Mouse (Mus musculus) erythroblast, embryonic 14.5 days (primary cell): Measurements from ENCODE around the gene Foxn1. TPM values are rescaled to one million over a fixed set of nuclear protein-coding genes. Genes with fewer than 3 reads are reported as not detected.

Source experiments
- H3K27me3 ChIP-seq: 2 replicates; pipeline ENCODE4 v1.6.1; 2012; ENCODE audit warnings: inconsistent platforms; ENCODE audit not compliant: control insufficient read depth
- H3K36me3 ChIP-seq: 2 replicates; pipeline ENCODE4 v1.6.1; 2012; ENCODE audit warnings: mild to moderate bottlenecking, inconsistent platforms; ENCODE audit not compliant: control insufficient read depth
- H3K4me1 ChIP-seq: 2 replicates; pipeline ENCODE4 v1.6.1; 2012; ENCODE audit warnings: inconsistent platforms; ENCODE audit not compliant: control insufficient read depth
- H3K4me3 ChIP-seq: replicated peaks from 2 replicates; pipeline ENCODE3; 2012; ENCODE audit warnings: moderate library complexity, mild to moderate bottlenecking, inconsistent platforms
- H3K9me3 ChIP-seq: 2 replicates; pipeline ENCODE4 v1.6.1; 2012; ENCODE audit warnings: low read length, inconsistent platforms, mixed read lengths; ENCODE audit not compliant: control insufficient read depth
- GATA1 ChIP-seq: IDR thresholded peaks from 2 replicates; pipeline ENCODE4 v1.6.1; 2012; ENCODE audit warnings: low read length, inconsistent platforms, mixed read lengths
- TAL1 ChIP-seq: IDR thresholded peaks from 3 replicates; pipeline ENCODE4 v1.6.1; 2012; ENCODE audit warnings: low read length, inconsistent platforms, mixed read lengths
- polyA plus RNA-seq: library from polyadenylated mRNA; stranded (reverse); fragments of >175 nt; gene quantifications from 2 replicates; pipeline ENCODE4 v1.2.3, GENCODE M21; 2012

Foxn1 gene
- polyA plus RNA-seq, 1 experiment, result not detected

DNA sequence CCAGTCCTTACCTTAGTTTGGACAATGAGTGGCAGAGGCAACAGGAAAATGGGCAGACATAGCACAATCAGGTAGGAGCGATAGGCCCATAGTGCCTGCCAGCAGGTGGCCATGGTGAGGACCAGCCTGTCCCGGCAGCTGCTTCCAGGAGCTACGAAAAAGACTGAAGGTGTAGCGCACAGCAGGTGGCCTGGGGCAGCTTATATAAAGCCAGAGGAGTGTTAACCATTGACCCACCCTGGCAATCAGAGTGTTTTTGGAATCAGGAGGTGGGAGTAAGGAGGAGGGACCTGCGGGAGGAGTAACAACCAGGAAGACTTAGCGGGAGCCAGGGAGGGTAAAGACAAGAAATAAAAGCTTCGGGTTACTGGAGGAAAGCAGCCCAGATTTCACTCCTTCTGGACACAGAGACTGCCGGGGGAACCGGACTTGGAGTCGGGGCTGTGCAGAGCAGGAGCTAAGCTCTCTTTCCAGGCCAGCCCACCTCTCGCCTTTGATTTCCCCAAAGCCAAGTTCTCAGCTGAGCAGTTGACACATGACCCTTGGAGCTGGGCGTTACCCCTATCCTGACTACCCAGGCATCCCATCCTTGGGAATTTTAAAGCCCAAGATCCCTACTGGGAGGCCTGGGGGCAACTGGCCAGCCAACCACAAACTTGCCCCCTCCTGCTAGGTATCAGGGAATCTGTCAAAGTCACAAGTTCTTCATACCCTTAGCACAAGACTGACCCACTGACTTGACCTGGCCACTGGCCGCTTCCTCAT is 35.9 kb upstream of the Foxn1 start, which contains the start of gene Slc13a2:
Gene Slc13a2, minus strand, starts transcription at position 163 of the 765 bp plus-strand sequence.
- TF ChIP-seq TAL1, result no peak
- TF ChIP-seq GATA1, result no peak
- Histone ChIP-seq H3K27me3 (peaks cover 23% of the 10 kb centered on the region), H3K4me3 (no peak within 1 kb of the TSS), H3K9me3 (no peaks in the 10 kb centered on the region), H3K36me3 (no peaks in the 10 kb centered on the region), H3K4me1 (peaks cover 4% of the 10 kb centered on the region)

DNA sequence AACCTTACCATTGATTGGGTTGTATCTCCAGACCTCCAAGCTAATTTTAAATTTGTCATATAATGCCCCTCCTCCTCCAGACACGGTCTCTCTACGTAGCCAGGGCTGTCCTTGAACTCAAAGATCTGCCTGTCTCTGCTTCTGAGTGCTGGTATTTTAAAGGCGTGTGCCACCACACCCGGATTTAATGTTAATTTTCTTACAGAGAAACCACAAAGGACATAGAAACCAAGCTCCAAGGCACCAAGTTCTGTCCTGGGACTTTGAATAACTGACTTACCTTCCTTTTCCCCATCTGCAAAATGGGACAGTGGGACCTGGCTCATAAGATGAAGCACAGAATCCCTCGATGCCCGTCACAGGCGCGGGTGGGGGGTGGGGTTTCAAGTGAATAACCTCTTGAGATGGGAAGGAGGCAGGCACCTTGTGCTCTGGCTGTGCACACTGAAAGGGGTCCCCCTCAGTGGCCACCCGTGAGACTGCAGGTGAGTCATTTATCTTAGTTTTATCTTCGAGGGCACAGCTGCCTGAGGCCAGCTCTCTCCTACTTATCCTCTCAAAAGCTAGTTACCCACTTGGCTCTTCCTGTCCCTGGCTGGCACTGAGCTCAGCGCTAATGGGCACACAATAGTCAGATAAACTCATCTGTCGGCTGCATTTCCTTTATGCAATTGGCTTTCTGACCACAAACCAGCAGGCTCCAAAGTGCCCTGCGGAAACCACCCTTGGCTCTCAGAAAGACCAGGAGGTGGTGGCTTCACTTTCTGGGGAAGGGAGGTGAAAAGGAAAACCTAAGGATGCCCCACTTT is 35.0 kb upstream of the Foxn1 start:
- Histone ChIP-seq H3K4me1 (peaks cover 4% of the 10 kb centered on the region), H3K4me3 (no peak overlapping the region), H3K27me3 (peaks cover 23% of the 10 kb centered on the region), H3K9me3 (no peaks in the 10 kb centered on the region), H3K36me3 (no peaks in the 10 kb centered on the region)
- TF ChIP-seq TAL1 (no peak), GATA1 (no peak)

DNA sequence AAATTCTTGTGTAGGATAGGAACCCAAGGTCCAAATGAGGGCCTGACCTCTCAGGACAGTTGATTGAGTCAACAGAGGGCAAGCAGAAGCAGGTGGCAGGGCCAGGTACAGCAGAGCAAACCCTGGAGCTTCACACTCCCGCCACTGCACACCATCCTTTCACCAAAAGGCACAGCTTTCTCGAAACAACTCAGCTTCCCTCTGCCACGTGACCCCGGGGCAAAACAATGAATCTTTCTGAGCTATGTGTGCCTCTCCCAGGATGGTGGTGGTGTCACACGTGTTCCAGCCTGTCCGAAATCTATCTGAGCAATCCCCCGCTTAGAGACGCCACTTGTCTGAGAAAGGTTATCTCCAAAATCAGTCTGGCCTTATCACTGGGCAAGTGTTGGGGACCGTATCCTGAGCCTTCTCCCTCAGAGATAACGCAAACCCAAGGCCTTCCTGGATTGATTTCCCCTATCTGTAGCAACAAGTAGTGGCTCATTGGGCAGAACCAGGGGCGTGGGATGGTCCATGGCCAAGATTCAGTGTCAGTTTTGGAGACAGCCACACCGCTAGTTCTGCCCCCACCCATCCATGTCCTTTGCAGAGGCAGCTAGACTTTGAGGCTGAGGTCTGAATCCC is 34.0 kb upstream of the Foxn1 start:
- no peaks in the 10 kb centered on the region for H3K9me3 ChIP-seq
- H3K4me1 ChIP-seq, result peaks cover 4% of the 10 kb centered on the region
- no peaks in the 10 kb centered on the region for H3K36me3 ChIP-seq
- H3K27me3 ChIP-seq, result peaks cover 23% of the 10 kb centered on the region
- no peak overlapping the region for H3K4me3 ChIP-seq
- no peak for TF ChIP-seq GATA1
- no peak for TF ChIP-seq TAL1

DNA sequence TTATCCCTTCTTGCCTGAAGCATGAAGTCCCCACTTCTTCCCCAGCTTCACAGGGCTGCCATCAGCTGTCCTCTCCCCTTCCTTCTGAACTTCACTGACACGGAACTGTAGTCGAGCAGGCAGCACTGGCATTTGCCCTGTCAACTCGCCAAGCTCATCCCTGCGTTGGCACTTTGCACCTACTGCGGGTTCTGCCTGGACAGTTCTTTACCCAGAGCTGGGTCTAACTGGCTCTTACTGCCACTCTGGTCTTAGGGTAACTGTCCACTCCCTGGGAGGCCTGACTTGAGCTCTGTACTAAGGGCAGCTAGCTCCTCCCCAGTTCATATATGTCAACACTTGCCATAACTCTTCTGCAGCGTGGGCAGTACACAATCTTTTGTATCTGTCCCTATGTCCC is 30.5 kb upstream of the Foxn1 start:
- TF ChIP-seq GATA1 (no peak), TAL1 (no peak)
- H3K4me1 ChIP-seq, result peaks cover 4% of the 10 kb centered on the region
- no peaks in the 10 kb centered on the region for H3K36me3 ChIP-seq
- H3K4me3 ChIP-seq, result no peak overlapping the region
- H3K27me3 ChIP-seq, result peaks cover 17% of the 10 kb centered on the region
- no peaks in the 10 kb centered on the region for H3K9me3 ChIP-seq

- TF ChIP-seq TAL1 (no peak), GATA1 (no peak)
- Histone ChIP-seq H3K9me3 (no peaks in the 10 kb centered on the region), H3K4me3 (no peak overlapping the region), H3K4me1 (peaks cover 13% of the 10 kb centered on the region), H3K27me3 (no peaks in the 10 kb centered on the region; the same call in 1 of the 2 replicates), H3K36me3 (no peaks in the 10 kb centered on the region)
Measured at GRCm38 (mm10) chr11:78412861-78413260, 26.5 kb upstream of the Foxn1 start.

DNA sequence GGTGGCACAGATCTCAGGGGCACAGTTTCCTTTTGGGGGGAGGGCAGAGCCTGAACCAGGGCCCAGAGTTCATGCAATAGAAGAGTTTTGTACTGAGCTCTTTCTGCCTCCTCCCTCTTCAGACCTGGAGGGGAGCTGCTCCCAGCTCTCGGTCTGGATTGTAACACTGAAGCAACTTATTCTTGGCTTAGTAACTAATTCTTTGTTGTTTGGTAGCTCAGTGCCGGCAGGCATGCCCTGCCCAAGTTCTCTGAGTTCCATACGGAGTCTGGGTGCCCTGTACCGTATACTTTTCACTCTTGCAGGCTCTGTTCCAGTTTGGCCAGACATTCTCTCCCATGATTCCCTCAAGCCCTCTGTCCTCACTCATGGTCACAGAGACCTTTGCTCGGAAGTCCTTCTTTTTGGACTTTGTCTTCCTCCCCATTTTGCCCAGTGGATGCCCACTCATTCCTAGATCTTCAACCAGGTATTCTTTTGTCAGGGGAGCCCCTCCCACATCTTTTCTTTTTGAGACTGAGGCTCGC is 26.0 kb upstream of the Foxn1 start:
- Histone ChIP-seq H3K4me1 (peaks cover 13% of the 10 kb centered on the region), H3K9me3 (no peaks in the 10 kb centered on the region), H3K36me3 (no peaks in the 10 kb centered on the region), H3K27me3 (no peaks in the 10 kb centered on the region; the same call in 1 of the 2 replicates), H3K4me3 (no peak overlapping the region)
- TF ChIP-seq GATA1, result no peak
- TF ChIP-seq TAL1, result no peak

GRCm38 (mm10) chr11:78411606-78412323 is 25.4 kb upstream of the Foxn1 start:
- Histone ChIP-seq H3K27me3 (no peaks in the 10 kb centered on the region; the same call in 1 of the 2 replicates), H3K4me1 (peaks cover 13% of the 10 kb centered on the region), H3K36me3 (no peaks in the 10 kb centered on the region), H3K4me3 (no peak overlapping the region), H3K9me3 (no peaks in the 10 kb centered on the region)
- no peak for TF ChIP-seq GATA1
- no peak for TF ChIP-seq TAL1
